Mouse (Mus musculus): ENCODE results near the gene Olfr1215.
"Not testable (repeated sequence)": the region's sequence is repeated elsewhere in the genome, so short reads cannot be mapped to it uniquely, and the experiment has no call there.

Gene Olfr1215

DNA sequence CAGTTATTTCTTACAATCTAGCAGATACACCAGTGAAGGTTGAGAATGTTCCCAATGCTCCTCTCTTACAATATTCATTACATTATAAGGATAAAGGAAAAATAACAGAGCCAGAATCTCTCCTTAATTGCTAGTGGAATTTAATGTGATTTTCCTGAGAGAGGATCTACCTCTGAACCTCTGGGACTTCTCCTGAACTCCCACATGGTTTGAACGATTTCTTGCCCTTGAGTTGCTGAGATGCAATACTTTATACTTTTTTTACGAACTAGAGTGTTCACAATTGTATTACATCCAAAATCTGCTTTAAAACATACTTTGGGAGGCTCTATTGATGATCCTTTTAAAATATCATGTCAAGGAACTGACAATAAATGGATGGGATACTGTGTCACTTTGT, at the start of gene Olfr1215:
Gene Olfr1215, minus strand, starts transcription at position 101 of the 400 bp plus-strand sequence.
- no peak for DNase-seq (ENCODE audit: low spot score in 2 of 2)

DNA sequence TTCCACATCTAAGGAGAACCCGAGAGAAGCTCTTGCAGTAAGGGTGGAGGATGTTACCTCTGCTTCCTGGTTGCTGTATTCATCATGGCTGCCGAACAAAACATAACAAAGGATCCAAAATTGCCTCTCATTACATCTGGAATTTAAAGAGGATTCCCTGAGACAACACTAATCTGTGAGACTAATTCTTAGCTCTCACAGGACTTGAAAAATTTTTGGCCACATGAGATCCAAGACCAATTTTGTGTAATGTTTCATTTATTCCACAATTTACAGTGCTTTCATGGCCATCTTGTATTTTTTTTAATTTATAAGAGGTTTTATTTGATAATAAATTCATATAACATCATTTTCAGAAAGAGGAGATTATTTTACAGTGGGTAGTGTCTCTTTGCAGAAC, 25.2 kb upstream of the Olfr1215 start, which contains the start of gene Olfr1217:
Gene Olfr1217, minus strand, starts transcription at position 101 of the 400 bp plus-strand sequence.
- no peak for DNase-seq (ENCODE audit: low spot score in 2 of 2)

DNA sequence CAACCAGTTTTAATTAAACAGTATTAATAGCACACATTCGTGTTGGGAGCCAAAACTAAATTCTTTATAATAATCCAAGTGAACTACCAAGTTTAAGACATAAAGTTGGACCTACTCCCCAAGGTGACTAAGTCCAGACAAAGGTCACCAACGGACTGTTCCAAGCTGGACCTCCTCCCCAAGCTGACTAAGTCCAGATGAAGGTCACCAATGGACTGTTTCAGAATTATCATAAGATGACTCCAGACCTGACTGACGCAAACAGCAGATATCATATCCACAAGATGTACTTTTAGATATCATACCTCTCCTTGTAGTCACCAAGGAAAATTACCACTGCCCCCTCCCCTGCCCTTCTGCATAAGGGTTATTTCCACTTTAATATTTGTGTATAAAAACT, 14.7 kb upstream of the Olfr1215 start:
- not testable (repeated sequence) for DNase-seq (ENCODE audit: low spot score in 2 of 2)

DNA sequence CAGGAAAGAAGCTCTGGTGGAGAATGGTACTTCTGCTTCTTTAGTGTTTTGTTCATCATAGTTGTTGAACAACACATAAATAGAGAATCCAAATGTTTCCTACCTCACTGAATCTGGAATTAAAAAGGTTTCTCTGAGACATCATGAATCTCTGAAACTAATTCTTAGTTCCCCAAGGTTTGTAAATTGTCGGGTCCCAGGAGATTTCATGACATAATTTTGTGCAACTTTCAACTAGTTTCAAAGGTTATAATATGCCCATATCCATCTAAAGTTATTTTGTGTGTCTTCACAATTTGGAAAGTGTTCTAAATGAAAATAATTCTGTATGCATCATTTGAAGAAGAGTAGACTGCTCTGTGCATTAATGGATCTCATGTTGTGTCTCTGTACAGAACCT, 11.5 kb upstream of the Olfr1215 start, which contains the start of gene Olfr1216:
Gene Olfr1216, minus strand, starts transcription at position 101 of the 400 bp plus-strand sequence.
- DNase-seq (ENCODE audit: low spot score in 2 of 2), result no peak

DNA sequence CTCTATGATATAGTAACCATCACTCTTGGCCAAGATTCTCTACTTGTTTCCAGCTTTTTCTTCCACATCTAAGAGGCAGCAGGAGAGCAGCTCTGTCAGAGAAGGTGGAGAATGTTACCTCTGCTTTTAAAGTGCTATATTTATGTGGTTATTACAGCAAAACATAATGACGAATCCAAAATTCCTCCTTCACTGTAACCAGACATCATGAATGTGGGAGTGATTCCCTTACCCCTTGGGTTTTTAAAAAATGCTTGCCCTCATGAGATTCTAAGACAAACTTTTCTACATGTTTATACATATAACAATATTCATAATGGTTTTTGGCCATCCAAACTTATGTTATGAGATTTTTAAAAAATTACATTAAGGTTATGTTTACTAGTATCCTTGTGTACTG, 14.2 kb downstream of the Olfr1215 start, which contains the start of gene Olfr1214:
Gene Olfr1214, minus strand, starts transcription at position 101 of the 400 bp plus-strand sequence.
- no peak for DNase-seq (ENCODE audit: low spot score in 2 of 2)

DNA sequence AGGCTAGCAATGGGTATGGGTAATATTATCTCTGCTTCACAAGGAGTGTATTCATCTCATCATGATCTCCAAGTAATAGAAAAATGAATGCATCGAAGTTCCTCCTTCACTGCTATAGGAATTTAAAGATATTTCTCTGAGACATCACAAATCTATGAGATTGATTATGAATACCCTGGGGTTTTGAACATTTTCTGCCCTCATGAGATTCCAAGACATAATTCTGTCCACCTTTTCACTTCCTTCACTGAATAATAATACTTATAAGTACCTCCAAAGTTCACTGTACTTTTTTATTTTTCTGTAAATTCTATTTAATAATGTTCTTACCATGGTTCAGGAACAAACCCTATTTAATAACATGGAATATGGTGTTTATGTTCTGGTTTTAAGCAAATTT, 26.6 kb downstream of the Olfr1215 start, which contains the start of gene Gm13762:
Gene Gm13762, minus strand, starts transcription at position 101 of the 400 bp plus-strand sequence.
- no peak for DNase-seq (ENCODE audit: low spot score in 2 of 2)

DNA sequence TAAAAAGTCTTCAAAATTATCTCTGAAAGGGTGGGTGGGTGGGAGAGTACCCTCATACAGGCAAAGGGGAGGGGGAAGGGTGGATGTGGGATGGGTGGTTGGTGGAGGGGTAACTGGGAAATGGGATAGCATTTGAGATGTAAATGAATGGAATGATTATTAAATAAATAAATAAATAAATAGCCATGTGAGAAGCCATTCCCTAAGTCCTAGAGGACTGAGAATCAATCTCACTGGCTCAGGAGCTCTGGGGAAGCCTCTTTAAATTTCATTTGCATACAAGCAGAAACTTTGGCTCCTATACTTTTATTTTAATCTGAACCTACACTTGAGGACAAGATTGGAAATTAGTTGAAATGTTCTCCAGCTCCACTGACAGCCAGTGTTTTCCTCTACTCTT, 53.1 kb downstream of the Olfr1215 start, which contains the start of gene Olfr1212:
Gene Olfr1212, plus strand, starts transcription at position 301 of the 400 bp plus-strand sequence.
- DNase-seq (ENCODE audit: low spot score in 2 of 2), result no peak
